Mouse (Mus musculus) hindbrain, postnatal 0 days (tissue): Measurements from ENCODE around the gene Adgrb3. TPM values are rescaled to one million over a fixed set of nuclear protein-coding genes. Genes with fewer than 3 reads are reported as not detected.

ENCODE experiments used
- ATAC-seq: fragments of 200-750 bp; cut with Nextera tagmentation; 2 replicates; pipeline ENCODE4 v1.8.0; 2017; ENCODE audit warnings: mild to moderate bottlenecking, moderate TSS enrichment, moderate library complexity
- DNase-seq: peaks from one replicate; pipeline ENCODE4 v3.0.0-alpha.2; 2015; ENCODE audit warnings: low spot score
- H3K27ac ChIP-seq: fragments of 300-500 bp; sonication (generic); 2 replicates; pipeline ENCODE4 v1.5.1; 2014; ENCODE audit warnings: mild to moderate bottlenecking
- H3K27me3 ChIP-seq: fragments of 300-500 bp; sonication (generic); 2 replicates; pipeline ENCODE4 v1.6.1; 2014; ENCODE audit warnings: low read length, mixed read lengths; ENCODE audit not compliant: insufficient read depth
- H3K36me3 ChIP-seq: fragments of 300-500 bp; sonication (generic); 2 replicates; pipeline ENCODE4 v1.6.1; 2014; ENCODE audit warnings: low read length, mixed read lengths; ENCODE audit not compliant: insufficient read depth
- H3K4me1 ChIP-seq: fragments of 300-500 bp; sonication (generic); 2 replicates; pipeline ENCODE4 v1.6.1; 2014; ENCODE audit warnings: antibody characterized with exemption, low read length, mixed read lengths; ENCODE audit not compliant: insufficient read depth
- H3K4me2 ChIP-seq: fragments of 300-500 bp; sonication (generic); 2 replicates; pipeline ENCODE4 v1.6.1; 2014; ENCODE audit warnings: low read depth, mild to moderate bottlenecking, low read length, moderate library complexity, mixed read lengths
- H3K4me3 ChIP-seq: fragments of 300-500 bp; sonication (generic); 2 replicates; pipeline ENCODE4 v1.5.1; 2014; ENCODE audit warnings: low read length
- H3K9ac ChIP-seq: fragments of 300-500 bp; sonication (generic); replicated peaks from 2 replicates; pipeline ENCODE4 v1.6.1; 2014; ENCODE audit warnings: mild to moderate bottlenecking, low read length, moderate library complexity, mixed read lengths
- H3K9me3 ChIP-seq: fragments of 300-500 bp; sonication (generic); 2 replicates; pipeline ENCODE4 v1.6.1; 2016; ENCODE audit warnings: low read length, mixed read lengths
- CTCF ChIP-seq: IDR thresholded peaks from 2 replicates; pipeline ENCODE4 v1.5.1; 2016; ENCODE audit warnings: antibody characterized with exemption, control low read depth, low read depth
- WGBS: fragments of 180-500 bp; shearing (Covaris S2); extraction: QIAGEN DNeasy Blood & Tissue Kit; methylation state at CpG from one replicate; pipeline ENCODE4 v1.1.7; 2014; 5-methylcytosine and 5-hydroxymethylcytosine counted together
- polyA plus RNA-seq: library from polyadenylated mRNA; unstranded; fragments of >200 nt; fragmentation: Nextera tagmentation; extraction: Ambion mirVana; gene quantifications from 2 replicates; pipeline ENCODE4 v1.2.1, GENCODE M21; 2015
- total RNA-seq: library from RNA; depleted of rRNA; stranded (reverse); fragments of >200 nt; gene quantifications from 2 replicates; pipeline ENCODE4 v1.2.3, GENCODE M21; 2014

The Adgrb3 gene
- total and polyA plus RNA-seq, 2 experiments from 2014 or later: 46.5 to 74.6 TPM

- H3K27me3 ChIP-seq: no peaks in the 10 kb centered on the region
- DNase-seq: no peak
- no peak for ATAC-seq
- peak overlapping the region; percentile 52; the same call in 1 of the 2 replicates for H3K27ac ChIP-seq
- no peak for TF ChIP-seq CTCF
- 39% methylated on average over 10 of the region's 10 CpGs for WGBS
- peak overlapping the region; percentile 6; the same call in 1 of the 2 replicates for H3K9ac ChIP-seq
- H3K9me3 ChIP-seq: no peaks in the 10 kb centered on the region
- H3K4me2 ChIP-seq: peak overlapping the region; percentile 57
- no peaks in the 10 kb centered on the region for H3K36me3 ChIP-seq
- peaks cover 3% of the 10 kb centered on the region; the same call in 1 of the 2 replicates for H3K4me1 ChIP-seq
- peak overlapping the region; percentile 75 for H3K4me3 ChIP-seq
These were observed 5.5 kb downstream of the Adgrb3 start for GRCm38 (mm10) chr1:25823961-25824360.

- Histone ChIP-seq H3K9me3 (no peaks in the 10 kb centered on the region), H3K4me3 (no peak overlapping the region), H3K9ac (no peak overlapping the region), H3K36me3 (no peaks in the 10 kb centered on the region), H3K4me2 (no peak overlapping the region), H3K27ac (no peak overlapping the region), H3K4me1 (no peaks in the 10 kb centered on the region), H3K27me3 (no peaks in the 10 kb centered on the region)
- TF ChIP-seq CTCF: no peak
- ATAC-seq (no peak), DNase-seq (no peak)
- 62% methylated on average over 1 of the region's 1 CpGs for WGBS
These were observed 14.0 kb downstream of the Adgrb3 start for GRCm38 (mm10) chr1:25815491-25815890.

- no peaks in the 10 kb centered on the region for H3K27me3 ChIP-seq
- no peaks in the 10 kb centered on the region for H3K9me3 ChIP-seq
- DNase-seq (no peak), ATAC-seq (no peak)
- H3K27ac ChIP-seq: no peak overlapping the region
- no peaks in the 10 kb centered on the region for H3K4me1 ChIP-seq
- no peak overlapping the region for H3K9ac ChIP-seq
- no peak for TF ChIP-seq CTCF
- WGBS: 53% methylated on average over 1 of the region's 1 CpGs
- no peak overlapping the region for H3K4me2 ChIP-seq
- no peak overlapping the region for H3K4me3 ChIP-seq
- H3K36me3 ChIP-seq: no peaks in the 10 kb centered on the region
These were observed 50.7 kb downstream of the Adgrb3 start for GRCm38 (mm10) chr1:25778784-25779183.

- Histone ChIP-seq H3K36me3 (no peaks in the 10 kb centered on the region), H3K27ac (no peak overlapping the region), H3K4me1 (no peaks in the 10 kb centered on the region), H3K9me3 (no peaks in the 10 kb centered on the region), H3K27me3 (no peaks in the 10 kb centered on the region), H3K4me3 (no peak overlapping the region), H3K4me2 (no peak overlapping the region), H3K9ac (no peak overlapping the region)
- ATAC-seq (no peak), DNase-seq (peak; percentile 12)
- TF ChIP-seq CTCF: no peak
- 62% methylated on average over 4 of the region's 4 CpGs for WGBS
These were observed 52.0 kb downstream of the Adgrb3 start for GRCm38 (mm10) chr1:25777459-25777858.

- Histone ChIP-seq H3K4me2 (no peak overlapping the region), H3K9ac (no peak overlapping the region), H3K9me3 (no peaks in the 10 kb centered on the region), H3K36me3 (no peaks in the 10 kb centered on the region), H3K27me3 (no peaks in the 10 kb centered on the region), H3K27ac (no peak overlapping the region), H3K4me1 (no peaks in the 10 kb centered on the region), H3K4me3 (no peak overlapping the region)
- WGBS: 72% methylated on average over 3 of the region's 3 CpGs
- TF ChIP-seq CTCF: no peak
- no peak for ATAC-seq
- peak; percentile 22 for DNase-seq
These were observed 53.9 kb downstream of the Adgrb3 start for GRCm38 (mm10) chr1:25775440-25776130.

GRCm38 (mm10) chr1:25768958-25769357 lies 60.5 kb downstream of the Adgrb3 start:
- DNase-seq: no peak
- no peak overlapping the region for H3K4me3 ChIP-seq
- no peak for ATAC-seq
- TF ChIP-seq CTCF: no peak
- H3K4me1 ChIP-seq: no peaks in the 10 kb centered on the region
- H3K27ac ChIP-seq: no peak overlapping the region
- 61% methylated on average over 2 of the region's 2 CpGs for WGBS
- H3K27me3 ChIP-seq: no peaks in the 10 kb centered on the region
- H3K9ac ChIP-seq: no peak overlapping the region
- H3K36me3 ChIP-seq: no peaks in the 10 kb centered on the region
- no peak overlapping the region for H3K4me2 ChIP-seq
- no peaks in the 10 kb centered on the region for H3K9me3 ChIP-seq

GRCm38 (mm10) chr1:25755265-25755664 lies 74.2 kb downstream of the Adgrb3 start:
- no peaks in the 10 kb centered on the region for H3K9me3 ChIP-seq
- no peak overlapping the region for H3K4me3 ChIP-seq
- no peak for TF ChIP-seq CTCF
- no peaks in the 10 kb centered on the region for H3K36me3 ChIP-seq
- no peak for DNase-seq
- ATAC-seq: no peak
- no peak overlapping the region for H3K4me2 ChIP-seq
- no peaks in the 10 kb centered on the region for H3K4me1 ChIP-seq
- H3K27me3 ChIP-seq: no peaks in the 10 kb centered on the region
- H3K27ac ChIP-seq: no peak overlapping the region
- no peak overlapping the region for H3K9ac ChIP-seq
